Mouse (Mus musculus): ENCODE measurements at regions not wholly inside any gene's neighbourhood (a gene's known extent, or its start where the extent isn't known, plus 50 kb on each side); places are given as distances from the start of the nearest gene placed in this dataset.

GRCm38 (mm10) chr6:143633710-143634109, 466.7 kb downstream of the Etnk1 start:
- H3K27me3 ChIP-seq (ENCODE audit: control insufficient read depth, insufficient read depth, low read length): no peaks in the 10 kb centered on the region
- no peak overlapping the region for H3K4me3 ChIP-seq (ENCODE audit: low read depth, low read length)
- WGBS: 85% methylated on average over 6 of the region's 6 CpGs
- H3K4me1 ChIP-seq (replicated peaks; ENCODE audit: control insufficient read depth, insufficient read depth, low read length): no peaks in the 10 kb centered on the region
- ATAC-seq (replicated peaks; ENCODE audit: low FRiP score) (no peak), DNase-seq (ENCODE audit: low spot score) (no peak)
- no peak overlapping the region for H3K4me2 ChIP-seq (ENCODE audit: low read depth, low read length, severe bottlenecking)
- no peak overlapping the region for H3K27ac ChIP-seq (ENCODE audit: low read depth, low read length)
- H3K36me3 ChIP-seq (ENCODE audit: control insufficient read depth, insufficient read depth, low read length): no peaks in the 10 kb centered on the region
- no peaks in the 10 kb centered on the region for H3K9me3 ChIP-seq (ENCODE audit: control insufficient read depth, low read length)
- no peak overlapping the region for H3K9ac ChIP-seq (ENCODE audit: low read length)

DNA sequence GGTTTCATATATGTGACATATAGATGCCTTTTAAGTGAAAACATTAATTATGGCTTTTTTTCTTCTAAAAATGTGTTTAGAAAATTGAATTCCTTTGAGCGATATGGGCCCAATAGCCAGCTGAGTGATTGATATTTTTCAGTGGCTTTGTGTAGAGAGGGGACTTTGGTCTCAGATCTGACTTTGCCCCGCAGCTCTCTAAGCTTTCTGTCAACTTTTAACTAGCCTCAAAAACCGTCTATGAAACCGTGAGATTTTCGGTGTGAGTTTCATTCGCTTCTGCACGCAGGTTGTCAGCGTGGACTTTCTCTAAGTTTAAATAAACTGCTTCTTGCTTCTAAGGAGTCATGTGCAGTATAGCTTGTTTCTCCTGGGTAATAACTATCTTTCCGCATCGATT, 467.3 kb downstream of the Etnk1 start:
- no peak overlapping the region for H3K4me2 ChIP-seq (ENCODE audit: low read depth, low read length, severe bottlenecking)
- ATAC-seq (replicated peaks; ENCODE audit: low FRiP score) (no peak), DNase-seq (ENCODE audit: low spot score) (no peak)
- H3K4me3 ChIP-seq (ENCODE audit: low read depth, low read length): no peak overlapping the region
- no peaks in the 10 kb centered on the region for H3K36me3 ChIP-seq (ENCODE audit: control insufficient read depth, insufficient read depth, low read length)
- H3K27me3 ChIP-seq (ENCODE audit: control insufficient read depth, insufficient read depth, low read length): no peaks in the 10 kb centered on the region
- no peaks in the 10 kb centered on the region for H3K4me1 ChIP-seq (replicated peaks; ENCODE audit: control insufficient read depth, insufficient read depth, low read length)
- no peak overlapping the region for H3K27ac ChIP-seq (ENCODE audit: low read depth, low read length)
- 92% methylated on average over 10 of the region's 10 CpGs for WGBS
- no peak overlapping the region for H3K9ac ChIP-seq (ENCODE audit: low read length)
- no peaks in the 10 kb centered on the region for H3K9me3 ChIP-seq (ENCODE audit: control insufficient read depth, low read length)

GRCm38 (mm10) chr6:143635043-143635442, 468.0 kb downstream of the Etnk1 start:
- DNase-seq (ENCODE audit: low spot score) (no peak), ATAC-seq (replicated peaks; ENCODE audit: low FRiP score) (no peak)
- no peaks in the 10 kb centered on the region for H3K27me3 ChIP-seq (ENCODE audit: control insufficient read depth, insufficient read depth, low read length)
- no peaks in the 10 kb centered on the region for H3K9me3 ChIP-seq (ENCODE audit: control insufficient read depth, low read length)
- H3K4me3 ChIP-seq (ENCODE audit: low read depth, low read length): no peak overlapping the region
- H3K27ac ChIP-seq (ENCODE audit: low read depth, low read length): no peak overlapping the region
- H3K4me1 ChIP-seq (replicated peaks; ENCODE audit: control insufficient read depth, insufficient read depth, low read length): no peaks in the 10 kb centered on the region
- no peaks in the 10 kb centered on the region for H3K36me3 ChIP-seq (ENCODE audit: control insufficient read depth, insufficient read depth, low read length)
- H3K9ac ChIP-seq (ENCODE audit: low read length): no peak overlapping the region
- 94% methylated on average over 2 of the region's 2 CpGs for WGBS
- H3K4me2 ChIP-seq (ENCODE audit: low read depth, low read length, severe bottlenecking): no peak overlapping the region

- ATAC-seq (replicated peaks; ENCODE audit: low FRiP score) (no peak), DNase-seq (ENCODE audit: low spot score) (no peak)
- Histone ChIP-seq H3K9ac (ENCODE audit: low read length) (no peak overlapping the region), H3K4me1 (replicated peaks; ENCODE audit: control insufficient read depth, insufficient read depth, low read length) (no peaks in the 10 kb centered on the region), H3K36me3 (ENCODE audit: control insufficient read depth, insufficient read depth, low read length) (no peaks in the 10 kb centered on the region), H3K4me2 (ENCODE audit: low read depth, low read length, severe bottlenecking) (no peak overlapping the region), H3K4me3 (ENCODE audit: low read depth, low read length) (no peak overlapping the region), H3K9me3 (ENCODE audit: control insufficient read depth, low read length) (no peaks in the 10 kb centered on the region), H3K27ac (ENCODE audit: low read depth, low read length) (no peak overlapping the region), H3K27me3 (ENCODE audit: control insufficient read depth, insufficient read depth, low read length) (no peaks in the 10 kb centered on the region)
- 81% methylated on average over 5 of the region's 5 CpGs for WGBS
These were observed 473.6 kb downstream of the Etnk1 start for GRCm38 (mm10) chr6:143640652-143641051.

DNA sequence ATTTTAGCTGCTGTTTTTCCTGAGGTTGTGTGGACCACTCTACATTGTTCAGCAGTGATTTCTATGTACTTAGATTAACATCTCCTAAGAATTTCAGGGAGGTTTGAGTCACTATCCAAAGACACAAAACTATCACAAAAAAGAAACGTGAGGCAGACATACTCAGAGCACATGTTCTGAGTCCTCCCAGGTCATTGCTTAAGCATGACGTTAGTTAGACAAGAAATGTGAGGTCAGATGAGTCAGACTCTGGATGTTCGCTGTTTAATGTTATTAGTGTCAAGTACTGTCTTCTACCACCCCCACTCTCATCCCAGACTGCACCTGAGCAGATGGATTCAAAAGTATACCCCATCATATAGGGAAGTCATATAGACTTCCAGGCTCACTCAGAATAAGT, 475.0 kb downstream of the Etnk1 start:
- Histone ChIP-seq H3K36me3 (ENCODE audit: control insufficient read depth, insufficient read depth, low read length) (no peaks in the 10 kb centered on the region), H3K27ac (ENCODE audit: low read depth, low read length) (no peak overlapping the region), H3K27me3 (ENCODE audit: control insufficient read depth, insufficient read depth, low read length) (no peaks in the 10 kb centered on the region), H3K4me2 (ENCODE audit: low read depth, low read length, severe bottlenecking) (no peak overlapping the region), H3K4me1 (replicated peaks; ENCODE audit: control insufficient read depth, insufficient read depth, low read length) (no peaks in the 10 kb centered on the region), H3K4me3 (ENCODE audit: low read depth, low read length) (no peak overlapping the region), H3K9me3 (ENCODE audit: control insufficient read depth, low read length) (no peaks in the 10 kb centered on the region), H3K9ac (ENCODE audit: low read length) (no peak overlapping the region)
- 92% methylated on average over 3 of the region's 3 CpGs for WGBS
- ATAC-seq (replicated peaks; ENCODE audit: low FRiP score) (no peak), DNase-seq (ENCODE audit: low spot score) (no peak)

- Histone ChIP-seq H3K9me3 (ENCODE audit: control insufficient read depth, low read length) (no peaks in the 10 kb centered on the region), H3K4me1 (replicated peaks; ENCODE audit: control insufficient read depth, insufficient read depth, low read length) (no peaks in the 10 kb centered on the region), H3K9ac (ENCODE audit: low read length) (no peak overlapping the region), H3K36me3 (ENCODE audit: control insufficient read depth, insufficient read depth, low read length) (no peaks in the 10 kb centered on the region), H3K27me3 (ENCODE audit: control insufficient read depth, insufficient read depth, low read length) (no peaks in the 10 kb centered on the region), H3K4me2 (ENCODE audit: low read depth, low read length, severe bottlenecking) (no peak overlapping the region), H3K4me3 (ENCODE audit: low read depth, low read length) (no peak overlapping the region), H3K27ac (ENCODE audit: low read depth, low read length) (no peak overlapping the region)
- ATAC-seq (replicated peaks; ENCODE audit: low FRiP score) (no peak), DNase-seq (ENCODE audit: low spot score) (no peak)
- WGBS: 81% methylated on average over 4 of the region's 4 CpGs
These were observed 479.0 kb downstream of the Etnk1 start for GRCm38 (mm10) chr6:143645989-143646388.

GRCm38 (mm10) chr6:143648501-143648900, 481.5 kb downstream of the Etnk1 start:
- no peak for ATAC-seq (replicated peaks; ENCODE audit: low FRiP score)
- Histone ChIP-seq H3K27ac (ENCODE audit: low read depth, low read length) (no peak overlapping the region), H3K4me3 (ENCODE audit: low read depth, low read length) (no peak overlapping the region), H3K27me3 (ENCODE audit: control insufficient read depth, insufficient read depth, low read length) (no peaks in the 10 kb centered on the region), H3K4me2 (ENCODE audit: low read depth, low read length, severe bottlenecking) (no peak overlapping the region), H3K9me3 (ENCODE audit: control insufficient read depth, low read length) (peaks cover 4% of the 10 kb centered on the region), H3K9ac (ENCODE audit: low read length) (no peak overlapping the region), H3K4me1 (replicated peaks; ENCODE audit: control insufficient read depth, insufficient read depth, low read length) (no peaks in the 10 kb centered on the region), H3K36me3 (ENCODE audit: control insufficient read depth, insufficient read depth, low read length) (no peaks in the 10 kb centered on the region)
- no peak for DNase-seq (ENCODE audit: low spot score)
- 79% methylated on average over 3 of the region's 3 CpGs for whole genome bisulfite sequencing

GRCm38 (mm10) chr6:143656576-143656975, 489.6 kb downstream of the Etnk1 start:
- peaks cover 6% of the 10 kb centered on the region for H3K9me3 ChIP-seq (ENCODE audit: control insufficient read depth, low read length)
- ATAC-seq (replicated peaks; ENCODE audit: low FRiP score) (no peak), DNase-seq (ENCODE audit: low spot score) (no peak)
- 0 out of 2 replicates have a peak, but pooled peaks cover 2% of the 10 kb centered on the region for H3K4me1 ChIP-seq (replicated peaks; ENCODE audit: control insufficient read depth, insufficient read depth, low read length)
- 66% methylated on average over 5 of the region's 5 CpGs for WGBS
- no peak overlapping the region for H3K4me2 ChIP-seq (ENCODE audit: low read depth, low read length, severe bottlenecking)
- H3K36me3 ChIP-seq (ENCODE audit: control insufficient read depth, insufficient read depth, low read length): no peaks in the 10 kb centered on the region
- H3K9ac ChIP-seq (ENCODE audit: low read length): no peak overlapping the region
- H3K4me3 ChIP-seq (ENCODE audit: low read depth, low read length): no peak overlapping the region
- no peaks in the 10 kb centered on the region for H3K27me3 ChIP-seq (ENCODE audit: control insufficient read depth, insufficient read depth, low read length)
- H3K27ac ChIP-seq (ENCODE audit: low read depth, low read length): no peak overlapping the region

- no peak overlapping the region for H3K4me3 ChIP-seq (ENCODE audit: low read depth, low read length)
- H3K36me3 ChIP-seq (ENCODE audit: control insufficient read depth, insufficient read depth, low read length): no peaks in the 10 kb centered on the region
- 87% methylated on average over 3 of the region's 3 CpGs for WGBS
- H3K4me1 ChIP-seq (replicated peaks; ENCODE audit: control insufficient read depth, insufficient read depth, low read length): 0 out of 2 replicates have a peak, but pooled peaks cover 2% of the 10 kb centered on the region
- ATAC-seq (replicated peaks; ENCODE audit: low FRiP score): no peak
- H3K27ac ChIP-seq (ENCODE audit: low read depth, low read length): no peak overlapping the region
- no peak overlapping the region for H3K9ac ChIP-seq (ENCODE audit: low read length)
- no peaks in the 10 kb centered on the region for H3K9me3 ChIP-seq (ENCODE audit: control insufficient read depth, low read length)
- DNase-seq (ENCODE audit: low spot score): no peak
- H3K27me3 ChIP-seq (ENCODE audit: control insufficient read depth, insufficient read depth, low read length): no peaks in the 10 kb centered on the region
- H3K4me2 ChIP-seq (ENCODE audit: low read depth, low read length, severe bottlenecking): no peak overlapping the region
These were observed 493.8 kb downstream of the Etnk1 start for GRCm38 (mm10) chr6:143660837-143661236.

Data from forebrain, embryonic 11.5 days (tissue).